Mouse (Mus musculus) heart, postnatal 10 days (tissue): ENCODE results near the gene Cyp2c69. TPM values are rescaled to one million over a fixed set of nuclear protein-coding genes. Genes with fewer than 3 reads are reported as not detected.
"Not testable (repeated sequence)": the region's sequence is repeated elsewhere in the genome, so short reads cannot be mapped to it uniquely, and the experiment has no call there.

Experiments
- DNase-seq, 2 experiments: peaks; one replicate each; pipeline ENCODE4 v3.0.0; 2021
- intact Hi-C: fragments of 180-260 bp; cut with DNase I; formaldehyde crosslinking; loops from one replicate; pipeline ENCODE4 v1.15.1; 2025
- total RNA-seq, 2 experiments: library from RNA; stranded (reverse); gene quantifications; 2 replicates each; pipeline ENCODE4 v1.2.3; 2021

The Cyp2c69 gene
- total RNA-seq: not detected

DNA sequence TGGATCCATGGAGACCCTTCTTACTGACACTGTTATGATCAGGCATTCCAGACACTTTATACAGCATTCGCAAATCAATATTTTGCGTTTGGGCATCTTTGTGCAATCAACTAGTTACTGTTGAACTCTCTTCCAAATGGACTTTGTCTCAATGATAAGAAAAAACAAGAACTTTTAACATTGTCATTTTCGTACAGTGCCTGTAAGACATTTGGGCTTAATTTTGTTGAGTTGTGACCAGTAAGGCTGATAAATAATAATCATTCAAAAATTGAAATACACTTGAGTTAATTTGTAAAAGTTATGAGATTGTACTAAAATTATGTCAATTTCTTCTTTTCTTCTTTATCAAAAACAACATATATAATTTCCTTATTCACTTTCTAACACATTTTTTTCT lies at the start of gene Cyp2c69:
Gene Cyp2c69, minus strand, starts transcription at position 101 of the 400 bp plus-strand sequence.
- intact Hi-C loops, DNase-seq: not testable (repeated sequence)

DNA sequence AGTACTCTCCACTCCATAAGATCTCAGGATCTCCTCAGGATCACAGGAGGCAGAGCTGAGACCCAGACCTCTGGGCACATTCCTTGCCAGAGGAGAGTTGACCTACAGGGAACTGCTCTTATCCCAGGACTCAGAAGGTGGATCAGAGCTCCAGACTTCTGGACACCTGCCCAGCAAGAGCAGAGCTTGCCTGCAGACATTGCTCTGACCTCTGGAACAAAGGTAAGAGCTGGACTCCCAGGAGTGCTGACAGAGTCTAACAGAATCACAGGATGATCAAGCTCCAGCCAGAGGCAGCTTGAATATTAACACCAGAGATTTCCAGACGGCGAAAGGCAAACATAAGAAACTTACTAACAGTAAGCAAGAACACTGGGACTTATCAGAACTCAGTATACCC lies 48.8 kb upstream of the Cyp2c69 start:
- DNase-seq: no peak
- intact Hi-C loops: no loop called here

DNA sequence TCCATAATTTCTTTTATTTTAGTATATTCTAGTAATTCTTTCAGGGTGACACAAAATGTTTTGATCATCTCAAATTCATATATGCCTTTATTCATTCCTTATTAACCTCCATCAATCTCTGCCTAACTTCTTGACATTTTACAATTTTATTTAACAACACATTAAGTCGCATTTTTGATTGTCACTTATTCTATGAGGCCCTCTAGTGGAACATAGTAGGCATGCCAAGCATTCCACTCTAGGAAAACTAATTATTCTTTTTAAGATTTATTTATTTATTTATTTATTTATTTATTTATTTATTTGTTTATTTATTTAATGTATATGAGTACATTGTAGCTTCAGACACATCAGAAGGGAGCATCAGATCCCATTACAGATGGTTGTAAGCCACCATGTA lies 43.4 kb upstream of the Cyp2c69 start:
- DNase-seq: no peak
- intact Hi-C loops: no loop called here

DNA sequence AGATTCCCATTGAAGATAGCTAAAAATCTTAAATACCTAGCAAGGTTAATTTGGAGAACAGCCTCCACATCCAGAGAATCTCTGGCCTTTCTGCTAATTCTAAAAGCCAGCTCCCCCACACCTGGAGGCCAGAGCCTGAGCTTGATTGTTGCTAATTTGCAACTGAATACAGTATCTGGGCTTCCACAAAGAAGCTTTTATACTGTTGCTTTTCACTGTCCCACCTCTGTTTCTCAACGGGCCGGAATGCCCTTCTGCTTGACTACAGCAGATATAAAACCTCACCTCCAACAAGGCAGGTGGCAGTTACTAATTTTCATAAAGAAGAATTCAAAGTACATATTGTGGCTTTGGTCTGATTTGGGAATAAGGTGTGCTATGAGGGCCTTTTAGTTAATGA lies 15.1 kb upstream of the Cyp2c69 start:
- DNase-seq: no peak
- intact Hi-C loops: no loop called here

DNA sequence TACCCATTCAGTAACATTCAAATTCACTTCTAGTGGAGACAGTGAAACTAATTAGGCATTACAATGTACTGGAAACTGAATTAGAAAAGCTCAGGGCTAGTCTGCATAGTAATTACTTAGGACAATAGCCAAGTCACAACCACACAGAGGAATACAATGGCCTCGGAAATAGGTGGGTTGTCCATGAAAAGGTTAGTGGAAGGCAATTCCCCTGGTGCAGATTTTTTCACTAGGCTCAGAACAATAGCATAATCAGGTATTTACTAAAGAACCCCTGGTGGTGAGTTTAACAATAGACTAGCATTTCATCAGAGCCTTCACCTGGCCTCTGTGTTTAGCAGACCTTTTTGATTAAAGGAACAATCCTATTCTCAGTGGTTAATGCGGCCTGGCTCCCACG lies 3.5 kb upstream of the Cyp2c69 start:
- intact Hi-C loops, DNase-seq: not testable (repeated sequence)

DNA sequence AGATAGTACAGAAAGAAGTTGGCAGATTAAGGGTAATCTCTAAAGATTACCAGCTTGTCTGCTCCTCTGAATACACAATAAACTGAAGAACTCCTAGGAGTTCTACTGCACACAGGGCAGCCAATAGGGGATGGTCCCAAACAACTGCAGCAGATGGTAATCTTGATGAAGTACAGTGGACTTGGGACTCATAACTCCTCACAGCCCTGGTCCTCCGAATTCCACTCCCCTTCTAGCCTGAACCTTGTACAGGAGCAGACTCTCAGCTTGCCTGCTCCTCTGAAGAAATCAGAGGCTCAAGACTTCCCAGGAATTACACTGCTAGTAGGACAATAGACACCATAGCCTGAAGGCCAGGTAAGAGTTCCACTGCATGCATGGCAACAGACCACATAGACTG lies 20.5 kb downstream of the Cyp2c69 start:
- intact Hi-C loops: loop anchor here (5.0 kb wide), 1 partner anchor 869 kb away; no protein-coding TSS in a partner anchor
- DNase-seq: no peak

DNA sequence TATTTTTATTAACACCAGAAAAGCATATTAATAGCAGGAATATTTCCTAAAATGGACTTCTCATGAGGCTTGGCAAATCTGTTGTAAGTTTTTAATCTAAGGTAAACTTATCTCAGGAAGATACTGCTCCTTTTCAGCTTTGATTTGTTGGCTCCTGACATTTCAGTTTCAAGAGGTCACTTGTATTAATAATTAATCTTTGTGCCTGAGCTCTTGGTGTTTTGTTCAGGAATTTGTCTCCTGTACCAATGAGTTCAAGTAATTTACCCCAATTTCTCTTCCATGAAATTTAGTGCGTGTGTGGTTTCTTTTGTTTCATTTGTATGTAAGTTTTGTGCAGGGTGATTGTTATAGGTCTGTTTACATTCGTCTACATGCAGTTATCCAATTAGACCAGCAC lies 65.7 kb downstream of the Cyp2c69 start:
- intact Hi-C loops, DNase-seq: not testable (repeated sequence)

DNA sequence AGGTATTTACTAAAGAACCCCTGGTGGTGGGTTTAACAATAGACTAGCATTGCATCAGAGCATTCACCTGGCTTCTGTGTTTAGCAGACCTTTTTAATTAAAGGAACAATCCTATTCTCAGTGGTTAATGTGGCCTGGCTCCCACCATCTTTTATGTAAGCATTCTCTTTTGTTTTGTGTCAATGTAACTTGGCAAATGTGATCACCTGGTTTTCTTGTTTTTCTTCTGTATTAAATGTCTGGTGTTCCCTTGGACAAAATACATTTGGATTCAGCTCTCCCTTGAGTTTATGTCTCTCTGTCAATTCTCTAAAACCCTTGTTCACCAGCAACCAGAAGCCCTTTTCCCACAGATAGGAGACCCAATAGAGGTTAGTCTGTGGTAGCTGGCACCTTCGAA lies 70.2 kb downstream of the Cyp2c69 start:
- DNase-seq, intact Hi-C loops: not testable (repeated sequence)

DNA sequence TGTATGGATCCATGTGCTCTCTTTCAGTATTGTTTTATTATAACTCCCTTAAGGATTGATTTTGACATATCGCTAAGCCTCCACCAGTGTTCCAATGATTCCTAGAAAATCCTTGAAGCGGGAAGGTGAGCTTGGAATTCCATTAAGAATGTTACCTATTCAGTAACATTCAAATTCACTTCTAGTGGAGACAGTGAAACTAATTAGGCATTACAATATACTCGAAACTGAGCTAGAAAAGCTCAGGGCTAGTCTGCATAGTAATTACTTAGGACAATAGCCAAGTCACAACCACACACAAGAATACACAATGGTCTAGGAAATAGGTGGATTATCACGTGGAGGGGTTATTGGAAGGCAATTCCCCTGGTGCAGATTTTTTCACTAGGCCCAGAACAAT lies 70.6 kb downstream of the Cyp2c69 start:
- DNase-seq, intact Hi-C loops: not testable (repeated sequence)

DNA sequence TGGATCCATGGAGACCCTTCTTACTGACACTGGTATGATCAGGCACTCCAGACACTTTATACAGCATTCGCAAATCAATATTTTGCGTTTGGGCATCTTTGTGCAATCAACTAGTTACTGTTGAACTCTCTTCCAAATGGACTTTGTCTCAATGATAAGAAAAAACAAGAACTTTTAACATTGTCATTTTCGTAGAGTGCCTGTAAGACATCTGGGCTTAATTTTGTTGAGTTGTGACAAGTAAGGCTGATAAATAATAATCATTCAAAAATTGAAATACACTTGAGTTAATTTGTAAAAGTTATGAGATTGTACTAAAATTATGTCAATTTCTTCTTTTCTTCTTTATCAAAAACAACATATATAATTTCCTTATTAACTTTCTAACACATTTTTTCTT lies 73.9 kb downstream of the Cyp2c69 start, which contains the start of gene Cyp2c40:
Gene Cyp2c40, minus strand, starts transcription at position 101 of the 400 bp plus-strand sequence.
- intact Hi-C loops, DNase-seq: not testable (repeated sequence)

Other genes starting within 250 kb of the Cyp2c69 start
- gene Cyp2c67, start 237.7 kb downstream of the Cyp2c69 start, total RNA-seq: not detected
- not detected for gene Cyp2c68, start 145.7 kb downstream of the Cyp2c69 start, total RNA-seq
- not detected for gene Cyp2c40, start 74.0 kb downstream of the Cyp2c69 start, total RNA-seq
- not detected for gene Cyp2c37, start 105.6 kb upstream of the Cyp2c69 start, total RNA-seq
- gene Cyp2c54, start 187.0 kb upstream of the Cyp2c69 start, total RNA-seq: not detected
- not detected for gene Cyp2c50, start 202.9 kb upstream of the Cyp2c69 start, total RNA-seq